Mouse (Mus musculus): ENCODE results near the gene Pdzd4. TPM values are rescaled to one million over a fixed set of nuclear protein-coding genes. Genes with fewer than 3 reads are reported as not detected.

Gene Pdzd4
- polyA plus RNA-seq (2016; fragmentation: Nextera tagmentation; extraction: Ambion mirVana), result 0.32 and 0.38 TPM in 2 replicates

DNA sequence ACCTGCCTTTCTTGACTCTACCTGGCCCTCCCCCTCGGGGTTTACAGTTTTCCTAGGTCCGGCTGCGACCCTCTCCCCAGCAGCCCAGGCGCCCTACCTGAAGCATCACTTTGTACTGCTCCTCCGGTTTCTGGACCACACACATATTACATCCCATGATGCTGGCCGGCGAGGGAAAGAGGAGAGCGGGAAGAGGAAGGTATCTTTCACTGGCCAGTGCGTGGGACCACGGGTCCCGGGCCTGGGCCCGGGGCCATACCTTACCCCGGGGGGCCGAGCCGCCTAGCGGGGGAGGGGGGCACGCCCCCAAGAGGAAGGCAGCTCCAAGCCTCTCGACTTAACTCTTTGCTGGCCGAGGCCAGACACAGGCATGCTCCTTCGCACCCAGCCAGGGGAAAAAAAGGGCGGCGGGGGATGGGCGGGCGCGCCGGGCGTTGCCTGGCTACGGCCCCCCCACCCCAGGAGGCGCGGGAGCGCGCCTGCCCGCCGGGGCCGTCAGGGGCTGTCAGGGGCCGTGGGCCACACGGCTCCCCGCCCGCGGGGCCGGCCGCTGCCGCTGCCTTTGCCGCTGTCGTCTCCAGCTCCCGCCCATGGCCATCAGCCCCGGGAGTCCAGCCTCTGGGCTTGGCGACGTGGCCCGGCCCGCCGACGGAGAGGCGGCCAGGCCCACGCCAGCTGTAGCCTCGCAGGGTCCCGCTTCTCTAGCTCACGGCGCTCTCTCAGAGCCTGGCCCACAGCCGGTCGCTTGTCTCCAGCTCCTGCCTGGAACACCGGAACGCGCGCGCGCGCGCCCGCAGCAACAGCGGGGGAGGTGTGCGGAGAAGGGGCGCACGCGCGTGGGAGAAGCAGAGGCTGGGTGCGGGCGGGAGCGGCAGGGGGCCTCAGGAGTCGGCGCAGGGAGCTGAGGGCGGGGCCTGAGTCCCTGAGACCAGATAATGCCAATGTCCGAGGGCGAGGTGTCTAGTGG lies at the start of gene Pdzd4:
Gene Pdzd4 (minus strand): TSS at position 785 of the 967 bp plus-strand sequence.
- H3K9me3 ChIP-seq, result no peaks in the 10 kb centered on the region
- H3K4me1 ChIP-seq, result no peaks in the 10 kb centered on the region
- H3K4me3 ChIP-seq, result peak within 1 kb of the TSS; percentile 67
- no peaks in the 10 kb centered on the region for H3K36me3 ChIP-seq
- peak; percentile 74 for DNase-seq (ENCODE audit: low spot score)
- WGBS, result 13% methylated on average over 74 of the region's 84 CpGs
- peak within 1 kb of the TSS; percentile 82 for H3K27ac ChIP-seq
- peaks cover 42% of the 10 kb centered on the region for H3K27me3 ChIP-seq (ENCODE audit: insufficient read depth, poor library complexity, severe bottlenecking)

DNA sequence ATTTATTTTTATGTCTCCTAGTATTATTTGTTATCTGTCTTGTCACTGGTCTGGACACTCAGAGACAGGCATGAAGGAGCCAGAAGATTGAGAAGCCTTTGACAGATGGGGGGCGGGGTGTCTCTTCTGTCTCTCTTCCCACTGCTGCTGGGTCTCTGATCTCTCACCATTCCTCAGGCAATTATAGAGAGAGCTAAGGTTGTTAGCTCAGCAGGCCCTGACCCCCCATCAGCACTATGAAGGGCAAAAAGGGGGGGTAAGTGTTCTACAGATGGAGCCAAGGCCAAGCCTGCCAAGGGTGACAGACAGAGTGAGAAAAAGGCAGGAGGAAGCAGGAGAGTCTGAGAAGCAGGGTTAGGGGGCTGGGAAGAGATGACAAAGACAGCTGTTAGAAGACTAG lies 47.2 kb upstream of the Pdzd4 start:
- Histone ChIP-seq H3K4me3 (no peak overlapping the region), H3K36me3 (no peaks in the 10 kb centered on the region), H3K9me3 (no peaks in the 10 kb centered on the region), H3K4me1 (no peaks in the 10 kb centered on the region), H3K27me3 (ENCODE audit: insufficient read depth, poor library complexity, severe bottlenecking) (peaks cover 8% of the 10 kb centered on the region; the same call in 1 of the 2 replicates), H3K27ac (no peak overlapping the region)
- 36% methylated on average over 1 of the region's 1 CpGs for WGBS
- no peak for DNase-seq (ENCODE audit: low spot score)

GRCm38 (mm10) chrX:73871474-73871873 lies 46.7 kb upstream of the Pdzd4 start:
- no peaks in the 10 kb centered on the region for H3K9me3 ChIP-seq
- H3K36me3 ChIP-seq, result no peaks in the 10 kb centered on the region
- no peak overlapping the region for H3K27ac ChIP-seq
- H3K27me3 ChIP-seq (ENCODE audit: insufficient read depth, poor library complexity, severe bottlenecking), result peaks cover 4% of the 10 kb centered on the region; the same call in 1 of the 2 replicates
- no peak overlapping the region for H3K4me3 ChIP-seq
- DNase-seq (ENCODE audit: low spot score), result no peak
- no peaks in the 10 kb centered on the region for H3K4me1 ChIP-seq

GRCm38 (mm10) chrX:73869334-73869733 lies 44.6 kb upstream of the Pdzd4 start:
- no peak for DNase-seq (ENCODE audit: low spot score)
- Histone ChIP-seq H3K9me3 (no peaks in the 10 kb centered on the region), H3K36me3 (no peaks in the 10 kb centered on the region), H3K4me3 (no peak overlapping the region), H3K4me1 (no peaks in the 10 kb centered on the region), H3K27ac (no peak overlapping the region), H3K27me3 (ENCODE audit: insufficient read depth, poor library complexity, severe bottlenecking) (peaks cover 4% of the 10 kb centered on the region; the same call in 1 of the 2 replicates)
- 11% methylated on average over 5 of the region's 5 CpGs for WGBS

GRCm38 (mm10) chrX:73867852-73868251 lies 43.1 kb upstream of the Pdzd4 start:
- DNase-seq (ENCODE audit: low spot score), result no peak
- no peaks in the 10 kb centered on the region for H3K4me1 ChIP-seq
- no peak overlapping the region for H3K27ac ChIP-seq
- H3K36me3 ChIP-seq, result no peaks in the 10 kb centered on the region
- no peaks in the 10 kb centered on the region for H3K9me3 ChIP-seq
- H3K4me3 ChIP-seq, result no peak overlapping the region
- 41% methylated on average over 1 of the region's 1 CpGs for WGBS
- H3K27me3 ChIP-seq (ENCODE audit: insufficient read depth, poor library complexity, severe bottlenecking), result peaks cover 4% of the 10 kb centered on the region; the same call in 1 of the 2 replicates

DNA sequence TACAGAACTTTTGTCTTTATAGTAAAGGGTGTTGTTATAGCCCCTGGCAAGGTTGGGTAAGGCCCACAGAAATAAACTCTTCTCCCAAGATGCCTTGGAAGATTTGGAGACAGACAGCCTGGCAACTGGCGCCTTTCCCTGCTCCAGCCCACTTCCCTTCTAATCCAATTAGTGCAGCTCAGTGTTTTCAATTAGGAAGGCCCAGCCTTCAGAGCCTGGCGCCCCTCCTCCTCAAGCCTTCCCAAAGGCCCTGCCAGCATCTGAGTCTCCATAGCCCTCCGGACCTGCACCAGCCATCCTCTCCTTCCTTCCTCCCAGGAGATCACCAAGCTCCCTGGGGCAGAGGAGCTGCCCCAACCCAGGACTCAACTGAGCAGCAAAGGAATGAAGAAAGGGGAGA lies 42.5 kb upstream of the Pdzd4 start:
- Histone ChIP-seq H3K36me3 (no peaks in the 10 kb centered on the region), H3K4me1 (no peaks in the 10 kb centered on the region), H3K4me3 (no peak overlapping the region), H3K27ac (no peak overlapping the region), H3K27me3 (ENCODE audit: insufficient read depth, poor library complexity, severe bottlenecking) (peaks cover 5% of the 10 kb centered on the region; the same call in 1 of the 2 replicates), H3K9me3 (no peaks in the 10 kb centered on the region)
- no peak for DNase-seq (ENCODE audit: low spot score)
- 29% methylated on average over 3 of the region's 3 CpGs for WGBS

GRCm38 (mm10) chrX:73864692-73865091 lies 39.9 kb upstream of the Pdzd4 start:
- DNase-seq (ENCODE audit: low spot score), result no peak
- peaks cover 10% of the 10 kb centered on the region; the same call in 1 of the 2 replicates for H3K27me3 ChIP-seq (ENCODE audit: insufficient read depth, poor library complexity, severe bottlenecking)

DNA sequence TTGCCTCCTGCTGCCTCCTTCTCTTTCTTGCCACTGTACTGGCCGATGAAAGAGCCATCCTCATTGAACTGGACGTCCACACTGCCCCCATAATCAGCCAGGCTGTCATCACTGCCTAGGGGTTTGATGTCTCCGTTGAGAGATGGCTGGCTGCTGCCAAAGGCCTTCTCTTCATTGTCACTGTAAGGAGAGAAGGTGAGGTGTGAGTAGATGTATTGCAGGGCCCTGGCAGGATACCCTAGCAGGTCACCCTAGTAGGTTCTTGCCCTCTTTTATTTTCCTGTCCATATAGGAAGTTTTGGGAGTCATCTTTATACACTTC lies 30.3 kb upstream of the Pdzd4 start:
- 37% methylated on average over 3 of the region's 3 CpGs for WGBS
- peaks cover 7% of the 10 kb centered on the region; the same call in 1 of the 2 replicates for H3K27me3 ChIP-seq (ENCODE audit: insufficient read depth, poor library complexity, severe bottlenecking)
- H3K4me3 ChIP-seq, result no peak overlapping the region
- no peak for DNase-seq (ENCODE audit: low spot score)
- H3K9me3 ChIP-seq, result no peaks in the 10 kb centered on the region
- H3K4me1 ChIP-seq, result peaks cover 8% of the 10 kb centered on the region
- no peaks in the 10 kb centered on the region for H3K36me3 ChIP-seq
- no peak overlapping the region for H3K27ac ChIP-seq

More at GRCm38 (mm10) chrX:73864692-73865091, 39.9 kb upstream of the Pdzd4 start:
- WGBS, result 59% methylated on average over 3 of the region's 3 CpGs
- H3K9me3 ChIP-seq, result no peaks in the 10 kb centered on the region
- H3K4me3 ChIP-seq, result no peak overlapping the region
- no peaks in the 10 kb centered on the region for H3K36me3 ChIP-seq
- H3K4me1 ChIP-seq, result no peaks in the 10 kb centered on the region
- no peak overlapping the region for H3K27ac ChIP-seq

- H3K9me3 ChIP-seq, result no peaks in the 10 kb centered on the region
- whole genome bisulfite sequencing, result 73% methylated on average over 9 of the region's 9 CpGs
- H3K4me1 ChIP-seq, result peaks cover 8% of the 10 kb centered on the region
- peaks cover 7% of the 10 kb centered on the region; the same call in 1 of the 2 replicates for H3K27me3 ChIP-seq (ENCODE audit: insufficient read depth, poor library complexity, severe bottlenecking)
- H3K36me3 ChIP-seq, result no peaks in the 10 kb centered on the region
- no peak overlapping the region for H3K4me3 ChIP-seq
- no peak overlapping the region for H3K27ac ChIP-seq
- DNase-seq (ENCODE audit: low spot score), result no peak
These were observed 29.7 kb upstream of the Pdzd4 start for GRCm38 (mm10) chrX:73854326-73855086.

GRCm38 (mm10) chrX:73836691-73837090 lies 11.9 kb upstream of the Pdzd4 start:
- Histone ChIP-seq H3K36me3 (no peaks in the 10 kb centered on the region), H3K9me3 (no peaks in the 10 kb centered on the region), H3K27ac (no peak overlapping the region), H3K4me3 (no peak overlapping the region), H3K4me1 (no peaks in the 10 kb centered on the region), H3K27me3 (ENCODE audit: insufficient read depth, poor library complexity, severe bottlenecking) (no peaks in the 10 kb centered on the region)
- 77% methylated on average over 3 of the region's 3 CpGs for WGBS
- DNase-seq (ENCODE audit: low spot score), result no peak

GRCm38 (mm10) chrX:73835731-73836130 lies 11.0 kb upstream of the Pdzd4 start:
- Histone ChIP-seq H3K4me3 (no peak overlapping the region), H3K4me1 (no peaks in the 10 kb centered on the region), H3K27me3 (ENCODE audit: insufficient read depth, poor library complexity, severe bottlenecking) (no peaks in the 10 kb centered on the region), H3K9me3 (no peaks in the 10 kb centered on the region), H3K36me3 (no peaks in the 10 kb centered on the region), H3K27ac (no peak overlapping the region)
- 86% methylated on average over 1 of the region's 1 CpGs for WGBS
- DNase-seq (ENCODE audit: low spot score), result no peak

- no peaks in the 10 kb centered on the region for H3K9me3 ChIP-seq
- no peak for DNase-seq (ENCODE audit: low spot score)
- H3K36me3 ChIP-seq, result no peaks in the 10 kb centered on the region
These were observed 1.0 kb downstream of the Pdzd4 start for GRCm38 (mm10) chrX:73823747-73824146.

More at GRCm38 (mm10) chrX:73823747-73824146, 1.0 kb downstream of the Pdzd4 start:
- Histone ChIP-seq H3K4me3 (peak overlapping the region; percentile 67), H3K4me1 (no peaks in the 10 kb centered on the region), H3K27me3 (ENCODE audit: insufficient read depth, poor library complexity, severe bottlenecking) (peaks cover 42% of the 10 kb centered on the region), H3K27ac (no peak overlapping the region; the same call in 1 of the 2 replicates)
- WGBS, result 18% methylated on average over 17 of the region's 17 CpGs
